8 mouse cellular contexts compared by ENCODE assay signal in genomic region chr7:29518421-29519210, GRCm38 (mm10). TPM values are rescaled to one million over a fixed set of nuclear protein-coding genes. Genes with fewer than 3 reads are reported as not detected.
A peak's percentile ranks its signal among the peaks of the same experiment; 100 is the strongest.
DNase-seq lines count a peak whose midpoint lies in the region; ATAC-seq and TF ChIP-seq lines count a peak whose summit lies in the region.

Gene Sipa1l3, minus strand, starts transcription at chr7:29518641.

- H3K9me3 ChIP-seq in embryonic facial prominence, embryonic 13.5 days: no peaks in the 10 kb centered on the region
- H3K9me3 ChIP-seq in limb, embryonic 12.5 days: no peaks in the 10 kb centered on the region
- H3K9me3 ChIP-seq in midbrain, embryonic 15.5 days: no peaks in the 10 kb centered on the region

- peak within 1 kb of the TSS; percentile 94 for H3K9ac ChIP-seq in embryonic facial prominence, embryonic 13.5 days
- H3K9ac ChIP-seq in limb, embryonic 12.5 days (replicated peaks): peak within 1 kb of the TSS; percentile 84
- H3K9ac ChIP-seq in midbrain, embryonic 15.5 days: peak within 1 kb of the TSS; percentile 85

- DNase-seq in 3134 (ENCODE audit: extremely low read depth, insufficient read length, low spot score): peak; percentile 98
- DNase-seq in adrenal gland, postnatal 36 days: peak; percentile 98
- peak; percentile 97 to 99 for DNase-seq in heart, adult 18-20 months
- peak; percentile 99 for DNase-seq in kidney, adult 2 months
- DNase-seq in spleen, adult 2 months (ENCODE audit: low read depth in 1 of 2, low spot score in 2 of 2): peak; percentile 78 to 97

- TF ChIP-seq POLR2A in kidney, adult 2 months (IDR thresholded peaks at IDR 0.05; ENCODE audit: low read depth, low read length): no peak
- TF ChIP-seq POLR2A in spleen, adult 2 months (IDR thresholded peaks at IDR 0.05; ENCODE audit: low read depth, low read length): peak; percentile 3; the same call in 1 of the 2 replicates

- H3K4me2 ChIP-seq in embryonic facial prominence, embryonic 13.5 days: peak within 1 kb of the TSS; percentile 90
- H3K4me2 ChIP-seq in limb, embryonic 12.5 days: peak within 1 kb of the TSS; percentile 82
- H3K4me2 ChIP-seq in midbrain, embryonic 15.5 days: peak within 1 kb of the TSS; percentile 60

- H3K36me3 ChIP-seq in embryonic facial prominence, embryonic 13.5 days: no peaks in the 10 kb centered on the region
- H3K36me3 ChIP-seq in kidney, adult 2 months (ENCODE audit: control insufficient read depth, insufficient read depth, low read length): no peaks in the 10 kb centered on the region
- H3K36me3 ChIP-seq in limb, embryonic 12.5 days: no peaks in the 10 kb centered on the region
- H3K36me3 ChIP-seq in midbrain, embryonic 15.5 days (replicated peaks): no peaks in the 10 kb centered on the region
- H3K36me3 ChIP-seq in spleen, adult 2 months (ENCODE audit: control insufficient read depth, insufficient read depth, low read length): no peaks in the 10 kb centered on the region

- H3K4me3 ChIP-seq in embryonic facial prominence, embryonic 13.5 days: peak within 1 kb of the TSS; percentile 97
- peak within 1 kb of the TSS; percentile 98 for H3K4me3 ChIP-seq in kidney, adult 2 months (ENCODE audit: insufficient read depth, low read depth, low read length)
- H3K4me3 ChIP-seq in limb, embryonic 12.5 days (replicated peaks): peak within 1 kb of the TSS; percentile 88
- H3K4me3 ChIP-seq in midbrain, embryonic 15.5 days: peak within 1 kb of the TSS; percentile 90
- peak within 1 kb of the TSS; percentile 84 for H3K4me3 ChIP-seq in spleen, adult 2 months (ENCODE audit: extremely low read depth, insufficient read depth, insufficient read length)

- H3K27me3 ChIP-seq in embryonic facial prominence, embryonic 13.5 days: no peaks in the 10 kb centered on the region
- H3K27me3 ChIP-seq in kidney, adult 2 months (replicated peaks; ENCODE audit: control insufficient read depth, insufficient read depth, low read length): no peaks in the 10 kb centered on the region
- H3K27me3 ChIP-seq in limb, embryonic 12.5 days: no peaks in the 10 kb centered on the region
- H3K27me3 ChIP-seq in midbrain, embryonic 15.5 days (replicated peaks): no peaks in the 10 kb centered on the region
- H3K27me3 ChIP-seq in spleen, adult 2 months (ENCODE audit: control insufficient read depth, insufficient read depth, low read length): no peaks in the 10 kb centered on the region

- WGBS in embryonic facial prominence, embryonic 13.5 days: under 1% methylated on average over 88 of the region's 88 CpGs
- under 1% methylated on average over 88 of the region's 88 CpGs for WGBS in kidney, adult 2 months
- WGBS in limb, embryonic 12.5 days: under 1% methylated on average over 88 of the region's 88 CpGs
- under 1% methylated on average over 88 of the region's 88 CpGs for WGBS in midbrain, embryonic 15.5 days
- under 1% methylated on average over 86 of the region's 88 CpGs for WGBS in spleen, adult 2 months

- peak; percentile 98 for ATAC-seq in embryonic facial prominence, embryonic 13.5 days (ENCODE audit: insufficient number of reproducible peaks, insufficient read depth, low FRiP score, low TSS enrichment, low read depth)
- peak; percentile 97 for ATAC-seq in limb, embryonic 12.5 days (ENCODE audit: insufficient number of reproducible peaks, insufficient read depth, low FRiP score, low TSS enrichment, low read depth)
- ATAC-seq in midbrain, embryonic 15.5 days (replicated peaks): peak; percentile 98

- peaks cover 31% of the 10 kb centered on the region for H3K4me1 ChIP-seq in embryonic facial prominence, embryonic 13.5 days
- H3K4me1 ChIP-seq in kidney, adult 2 months (ENCODE audit: control insufficient read depth, insufficient read depth, low read length): peaks cover 5% of the 10 kb centered on the region; the same call in 1 of the 2 replicates
- peaks cover 41% of the 10 kb centered on the region for H3K4me1 ChIP-seq in limb, embryonic 12.5 days (replicated peaks)
- H3K4me1 ChIP-seq in midbrain, embryonic 15.5 days: peaks cover 22% of the 10 kb centered on the region
- no peaks in the 10 kb centered on the region for H3K4me1 ChIP-seq in spleen, adult 2 months (ENCODE audit: control insufficient read depth, insufficient read depth, insufficient read length)

- no peak for TF ChIP-seq CTCF in kidney, adult 2 months (conservative IDR thresholded peaks at IDR 0.05; ENCODE audit: insufficient read depth, insufficient read length, low read depth, low read length)
- TF ChIP-seq CTCF in spleen, adult 2 months (IDR thresholded peaks at IDR 0.05; ENCODE audit: extremely low read depth, insufficient read depth, insufficient read length, insufficient replicate concordance): no peak

- H3K27ac ChIP-seq in embryonic facial prominence, embryonic 13.5 days: peak within 1 kb of the TSS; percentile 91
- peak within 1 kb of the TSS; percentile 62 for H3K27ac ChIP-seq in kidney, adult 2 months (ENCODE audit: insufficient read depth, low read depth, low read length)
- H3K27ac ChIP-seq in limb, embryonic 12.5 days: peak within 1 kb of the TSS; percentile 89
- H3K27ac ChIP-seq in midbrain, embryonic 15.5 days: peak within 1 kb of the TSS; percentile 92
- no peak within 1 kb of the TSS for H3K27ac ChIP-seq in spleen, adult 2 months (ENCODE audit: insufficient read depth, low read length)

RNA-seq across cellular contexts. Expression of gene Sipa1l3, which starts in this region (rescaled TPM):
- total RNA-seq in adrenal gland, postnatal 36 days (2021): 10 to 100 TPM; 29.5 to 30.7 TPM
- polyA plus RNA-seq in embryonic facial prominence, embryonic 13.5 days (2015; fragmentation: Nextera tagmentation; extraction: Ambion mirVana): 21.5 and 23.9 TPM in 2 replicates
- 10 to 100 TPM in 1 of 2 experiments, 1 to 10 TPM in 1; 9.6 to 11.1 TPM for total RNA-seq in heart, adult 18-20 months (2021)
- 44.6 and 51.0 TPM in 2 replicates for polyA plus RNA-seq in kidney, adult 2 months (2012; rRNA removed)
- polyA plus RNA-seq in limb, embryonic 12.5 days (2016; fragmentation: Nextera tagmentation; extraction: Ambion mirVana): 14.0 and 16.1 TPM in 2 replicates
- 19.0 and 22.4 TPM in 2 replicates for polyA plus RNA-seq in midbrain, embryonic 15.5 days (2015; fragmentation: Nextera tagmentation; extraction: Ambion mirVana)
- 30.3 and 47.5 TPM in 2 replicates for polyA plus RNA-seq in spleen, adult 2 months (2012; rRNA removed)
